Mouse (Mus musculus) small intestine, adult 2 months (tissue): ENCODE measurements around the gene Chm.

Experiments used
- CTCF ChIP-seq: fragments of 200-500 bp; IDR thresholded peaks from 2 replicates; pipeline ENCODE4 v1.5.1; 2012; ENCODE audit warnings: low read depth, mild to moderate bottlenecking, control low read depth, inconsistent platforms, low read length, moderate library complexity, mixed read lengths; ENCODE audit not compliant: insufficient replicate concordance, insufficient read length; ENCODE audit errors: extremely low read depth
- POLR2A ChIP-seq: fragments of 200-500 bp; IDR thresholded peaks from 2 replicates; pipeline ENCODE4 v1.6.1; 2012; ENCODE audit warnings: low read depth, mild to moderate bottlenecking, control low read depth, inconsistent platforms, low read length, moderate library complexity

DNA sequence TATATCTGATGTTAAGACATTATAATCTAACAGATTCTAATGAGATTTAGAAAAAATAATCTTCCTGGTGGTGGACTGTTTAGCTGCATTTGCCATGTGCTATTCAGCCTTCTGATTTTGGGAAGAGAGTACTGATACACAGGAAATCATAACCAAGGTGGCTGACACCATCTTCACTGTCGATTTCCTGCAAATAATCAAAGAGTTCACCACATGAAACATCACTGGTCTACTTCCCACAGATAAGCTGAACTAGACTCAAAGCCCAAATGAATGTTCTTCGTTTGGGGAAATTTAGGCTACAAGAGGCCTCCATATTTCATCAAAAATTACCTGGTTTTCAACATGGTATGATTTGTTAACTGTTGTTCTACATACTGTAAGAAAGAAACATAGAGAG, 101.1 kb downstream of the Chm start:
- no peak for TF ChIP-seq CTCF
- no peak for TF ChIP-seq POLR2A
